ENCODE assay signal across 13 mouse cellular contexts in the genomic region with DNA sequence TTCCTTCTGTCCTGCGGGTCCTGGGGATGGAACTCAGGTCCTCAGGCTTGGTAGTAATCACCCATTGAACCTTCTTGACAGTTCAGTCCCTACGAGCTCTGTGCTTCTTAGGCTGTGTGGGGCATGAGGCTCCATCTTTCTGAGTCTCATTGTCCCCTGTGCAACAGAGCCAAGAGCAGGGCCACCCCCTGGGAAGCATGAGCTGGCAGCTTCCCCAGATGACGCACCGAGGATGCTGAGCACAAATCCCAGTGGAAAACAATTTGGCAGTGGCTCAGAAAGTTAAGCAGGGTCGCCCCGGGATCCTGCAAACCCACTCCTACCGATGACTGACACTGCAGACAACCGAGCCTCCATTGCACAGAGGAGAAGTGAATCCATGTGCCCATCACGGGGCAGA. TPM values are rescaled to one million over a fixed set of nuclear protein-coding genes. Genes with fewer than 3 reads are reported as not detected.
DNase-seq lines count a peak whose midpoint lies in the region; ATAC-seq and TF ChIP-seq lines count a peak whose summit lies in the region.
"Had no signal": no experiment of that assay in that cellular context is flagged by ENCODE, and none has a peak within 500 bp of the region (broad histone marks: within the 10 kb centered on the region; RNA-seq: fewer than 3 reads in every experiment).

No protein-coding gene starts in this region.

- CTCF ChIA-PET in Patski (lab: Charles Lee) = no interaction called here

- in situ Hi-C loops in Patski (cut with MboI; ENCODE audit: low pct_unique_long_range_greater_than_20kb) = no loop called here

- TF ChIP-seq EP300 in lung, postnatal 0 days (IDR thresholded peaks at IDR 0.05) = no peak

- peak; percentile 19 for DNase-seq in adrenal gland, postnatal 10 days
- no peak for DNase-seq in adrenal gland, postnatal 14 days
- peak; percentile 66 for DNase-seq in heart, postnatal 4 days
- DNase-seq in heart, postnatal 25 days (ENCODE audit: low spot score) = no peak
- peak; percentile 46 for DNase-seq in lung, postnatal 10 days
- DNase-seq in lung, postnatal 0 days (ENCODE audit: low spot score) = no peak
- DNase-seq in Patski (ENCODE audit: low read depth, low spot score) = peak; percentile 73
- DNase-seq in right cerebral cortex, postnatal 4 days = no peak
- DNase-seq: cerebellum, adult 11 months; kidney, postnatal 36 days had no signal

- no peak overlapping the region for H3K9ac ChIP-seq in lung, postnatal 0 days (replicated peaks; ENCODE audit: low read depth)
- H3K9ac ChIP-seq: limb, embryonic 13.5 days had no signal

- 62% methylated on average over 9 of the region's 9 CpGs for WGBS in lung, postnatal 0 days

- no peak overlapping the region for H3K27ac ChIP-seq in lung, postnatal 0 days (ENCODE audit: low read length)
- H3K27ac ChIP-seq: left cerebral cortex, adult 2 months; limb, embryonic 13.5 days had no signal

- H3K4me3 ChIP-seq in lung, postnatal 0 days (ENCODE audit: low read depth, low read length) = no peak overlapping the region
- H3K4me3 ChIP-seq: left cerebral cortex, adult 2 months; limb, embryonic 13.5 days had no signal

- no peak overlapping the region for H3K4me2 ChIP-seq in lung, postnatal 0 days (replicated peaks; ENCODE audit: low read depth, low read length)
- H3K4me2 ChIP-seq: limb, embryonic 13.5 days had no signal

- ATAC-seq in lung, postnatal 0 days = no peak; the same call in 1 of the 2 replicates
- ATAC-seq in Patski = no peak
- ATAC-seq: intestine, postnatal 0 days had no signal

- POLR2A ChIA-PET in Patski (lab: Charles Lee) = no interaction called here

- no peaks in the 10 kb centered on the region for H3K4me1 ChIP-seq in lung, postnatal 0 days (ENCODE audit: insufficient read depth, low read depth, low read length)
- H3K4me1 ChIP-seq: limb, embryonic 13.5 days had no signal

- intact Hi-C loops in heart, postnatal 25 days (cut with DNase I) = no loop called here

- H3K27me3 ChIP-seq in lung, postnatal 0 days (replicated peaks; ENCODE audit: insufficient read depth, low read length) = no peaks in the 10 kb centered on the region
- H3K27me3 ChIP-seq in Patski = no peaks in the 10 kb centered on the region
- H3K27me3 ChIP-seq: limb, embryonic 13.5 days had no signal

- no peak for TF ChIP-seq CTCF in lung, postnatal 0 days (IDR thresholded peaks at IDR 0.05)
- no peak for TF ChIP-seq CTCF in Patski (IDR thresholded peaks at IDR 0.05)

- no peaks in the 10 kb centered on the region for H3K9me3 ChIP-seq in lung, postnatal 0 days (ENCODE audit: low read length)
- H3K9me3 ChIP-seq: limb, embryonic 13.5 days had no signal

- H3K36me3 ChIP-seq in lung, postnatal 0 days (ENCODE audit: insufficient read depth, low read length) = no peaks in the 10 kb centered on the region
- H3K36me3 ChIP-seq: limb, embryonic 13.5 days had no signal

RNA-seq across cellular contexts. Expression of gene Dab2ip, which starts 24.4 kb away (rescaled TPM):
- total RNA-seq in adrenal gland, postnatal 10 days (2021) = 10 to 100 TPM; 55.2 to 69.6 TPM
- total RNA-seq in adrenal gland, postnatal 14 days (2021) = 69.6 and 73.3 TPM in 2 replicates
- 10 to 100 TPM; 54.6 to 55.2 TPM for total RNA-seq in heart, postnatal 4 days (2021)
- 10 to 100 TPM; 46.0 to 52.1 TPM for total RNA-seq in heart, postnatal 25 days (2021)
- 75.8 and 83.4 TPM in 2 replicates for polyA plus RNA-seq in lung, postnatal 0 days (2015; fragmentation: Nextera tagmentation; extraction: Ambion mirVana)
- 46.4 TPM for polyA plus RNA-seq in Patski (2021)

Comparison
In these comparisons a context has a peak if more than half of its experiments do, and no peak if none do; other contexts are left out.
1. DNase-seq: peak in adrenal gland, postnatal 10 days (single experiment), heart, postnatal 4 days (single experiment), lung, postnatal 10 days (single experiment) and Patski (single experiment); none in adrenal gland, postnatal 14 days (single experiment), heart, postnatal 25 days (single experiment), lung, postnatal 0 days (single experiment) and right cerebral cortex, postnatal 4 days (single experiment).